Mouse (Mus musculus) intestine, postnatal 0 days (tissue): ENCODE data around the gene Mtg1. TPM values are rescaled to one million over a fixed set of nuclear protein-coding genes. Genes with fewer than 3 reads are reported as not detected.

ENCODE experiments used
- ATAC-seq: fragments of 200-750 bp; cut with Nextera tagmentation; 2 replicates; pipeline ENCODE4 v1.8.0; 2017; ENCODE audit warnings: mild to moderate bottlenecking, moderate TSS enrichment, moderate library complexity
- H3K27ac ChIP-seq: fragments of 300-500 bp; sonication (generic); 2 replicates; pipeline ENCODE4 v1.5.1; 2014; ENCODE audit warnings: mild to moderate bottlenecking, low read depth, low read length, moderate library complexity
- H3K27me3 ChIP-seq: fragments of 300-500 bp; sonication (generic); replicated peaks from 2 replicates; pipeline ENCODE4 v1.6.1; 2014; ENCODE audit warnings: low read length, mixed read lengths; ENCODE audit not compliant: control insufficient read depth, insufficient read depth
- H3K36me3 ChIP-seq: fragments of 300-500 bp; sonication (generic); 2 replicates; pipeline ENCODE4 v1.6.1; 2014; ENCODE audit warnings: mild to moderate bottlenecking, moderate library complexity; ENCODE audit not compliant: control insufficient read depth, insufficient read depth
- H3K4me1 ChIP-seq: fragments of 300-500 bp; sonication (generic); replicated peaks from 2 replicates; pipeline ENCODE4 v1.6.1; 2014; ENCODE audit warnings: antibody characterized with exemption, low read length, mixed read lengths; ENCODE audit not compliant: control insufficient read depth, insufficient read depth
- H3K4me2 ChIP-seq: fragments of 300-500 bp; sonication (generic); replicated peaks from 2 replicates; pipeline ENCODE4 v1.6.1; 2014; ENCODE audit warnings: low read depth, mild to moderate bottlenecking, moderate library complexity
- H3K4me3 ChIP-seq: fragments of 300-500 bp; sonication (generic); 2 replicates; pipeline ENCODE4 v1.5.1; 2014; ENCODE audit warnings: low read depth, low read length
- H3K9ac ChIP-seq: fragments of 300-500 bp; sonication (generic); 2 replicates; pipeline ENCODE4 v1.6.1; 2014; ENCODE audit warnings: mild to moderate bottlenecking, low read depth, low read length
- H3K9me3 ChIP-seq: fragments of 300-500 bp; sonication (generic); 2 replicates; pipeline ENCODE4 v1.6.1; 2016; ENCODE audit warnings: mixed run types; ENCODE audit not compliant: control insufficient read depth
- CTCF ChIP-seq: sonication (generic); IDR thresholded peaks from 2 replicates; pipeline ENCODE4 v1.5.1; 2016; ENCODE audit warnings: low read depth, mild to moderate bottlenecking, control low read depth, antibody characterized with exemption, moderate library complexity
- WGBS: fragments of 180-500 bp; shearing (Covaris S2); extraction: QIAGEN DNeasy Blood & Tissue Kit; methylation state at CpG from one replicate; pipeline ENCODE4 v1.1.7; 2014; 5-methylcytosine and 5-hydroxymethylcytosine counted together
- polyA plus RNA-seq: library from polyadenylated mRNA; unstranded; fragments of >200 nt; fragmentation: Nextera tagmentation; extraction: Ambion mirVana; gene quantifications from 2 replicates; pipeline ENCODE4 v1.2.1, GENCODE M21; 2015

Gene Mtg1
- polyA plus RNA-seq, 1 experiment from 2014 or later: 15.7 TPM

DNA sequence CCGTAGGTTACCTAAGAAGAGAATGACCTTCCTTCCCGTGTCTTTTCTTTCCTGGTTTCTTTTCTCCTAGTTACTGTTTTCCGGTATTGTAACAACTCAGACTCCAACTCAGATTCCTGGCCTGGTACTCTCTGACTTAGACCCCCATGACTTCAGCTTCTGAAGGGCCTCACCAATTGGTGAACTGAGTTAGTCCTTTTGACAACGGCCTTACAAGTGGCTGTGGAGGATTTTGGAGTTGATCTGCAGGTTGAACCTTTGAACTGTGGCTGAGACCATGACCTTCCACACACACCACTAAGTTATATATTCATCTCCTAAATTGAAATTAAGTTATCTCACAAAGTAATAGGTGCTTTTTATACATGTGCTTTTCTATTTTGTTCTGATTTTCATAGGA, 46.8 kb downstream of the Mtg1 start:
- Histone ChIP-seq H3K9me3 (no peaks in the 10 kb centered on the region), H3K4me1 (no peaks in the 10 kb centered on the region), H3K9ac (no peak overlapping the region), H3K27ac (no peak overlapping the region), H3K4me3 (no peak overlapping the region), H3K4me2 (no peak overlapping the region), H3K36me3 (no peaks in the 10 kb centered on the region), H3K27me3 (no peaks in the 10 kb centered on the region)
- 82% methylated on average over 4 of the region's 4 CpGs for WGBS
- TF ChIP-seq CTCF: no peak
- no peak for ATAC-seq

DNA sequence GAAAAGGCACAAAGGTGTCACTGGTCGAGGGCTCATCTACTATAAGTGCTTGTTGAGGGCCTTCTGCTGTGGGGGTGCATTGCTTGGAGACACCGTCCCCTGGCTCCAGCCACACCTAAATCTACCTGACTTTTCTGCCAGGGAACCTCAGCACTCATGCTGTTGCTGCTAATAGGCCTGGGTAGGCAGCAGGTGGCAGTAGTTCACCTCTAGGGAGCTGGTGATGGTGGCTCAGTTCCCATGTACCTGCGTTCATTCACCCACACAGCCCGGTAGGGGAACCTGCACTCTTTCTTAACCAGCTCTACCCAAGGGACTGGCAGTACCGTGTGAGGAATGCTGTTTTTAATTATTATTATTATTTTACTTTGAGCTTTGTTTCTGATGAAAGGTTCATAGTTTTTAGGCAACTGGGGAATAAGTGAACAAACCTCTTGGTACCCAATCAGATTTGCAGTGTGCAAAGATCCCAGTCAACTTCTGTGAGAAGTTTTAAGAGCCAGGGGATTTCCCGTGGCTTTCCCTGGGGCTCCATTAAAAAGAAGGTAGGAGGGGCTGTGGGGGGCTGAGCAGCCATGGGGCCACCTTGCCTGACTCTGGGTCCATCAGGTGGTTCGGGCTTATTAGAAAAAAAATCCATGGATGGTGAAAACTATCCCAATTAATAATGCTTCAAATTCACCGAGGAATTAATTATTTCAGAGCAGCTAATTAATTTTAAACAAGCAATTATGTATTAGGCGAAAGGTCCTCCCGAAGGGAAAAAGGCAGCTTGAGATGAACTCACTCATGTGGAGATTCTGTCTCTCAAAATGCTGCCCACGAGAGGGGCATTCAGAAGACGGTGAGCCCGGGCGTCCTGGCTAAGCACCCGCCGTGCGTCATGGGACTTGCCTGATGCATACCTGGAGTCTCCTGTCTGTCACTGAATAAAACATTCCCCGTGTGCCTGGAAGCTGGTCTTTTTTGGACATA, 49.6 kb downstream of the Mtg1 start:
- Histone ChIP-seq H3K4me2 (no peak overlapping the region), H3K9me3 (no peaks in the 10 kb centered on the region), H3K36me3 (no peaks in the 10 kb centered on the region), H3K27ac (no peak overlapping the region), H3K27me3 (no peaks in the 10 kb centered on the region), H3K4me3 (no peak overlapping the region), H3K9ac (no peak overlapping the region), H3K4me1 (no peaks in the 10 kb centered on the region)
- no peak for ATAC-seq
- 63% methylated on average over 18 of the region's 18 CpGs for WGBS
- peak; percentile 72 for TF ChIP-seq CTCF

DNA sequence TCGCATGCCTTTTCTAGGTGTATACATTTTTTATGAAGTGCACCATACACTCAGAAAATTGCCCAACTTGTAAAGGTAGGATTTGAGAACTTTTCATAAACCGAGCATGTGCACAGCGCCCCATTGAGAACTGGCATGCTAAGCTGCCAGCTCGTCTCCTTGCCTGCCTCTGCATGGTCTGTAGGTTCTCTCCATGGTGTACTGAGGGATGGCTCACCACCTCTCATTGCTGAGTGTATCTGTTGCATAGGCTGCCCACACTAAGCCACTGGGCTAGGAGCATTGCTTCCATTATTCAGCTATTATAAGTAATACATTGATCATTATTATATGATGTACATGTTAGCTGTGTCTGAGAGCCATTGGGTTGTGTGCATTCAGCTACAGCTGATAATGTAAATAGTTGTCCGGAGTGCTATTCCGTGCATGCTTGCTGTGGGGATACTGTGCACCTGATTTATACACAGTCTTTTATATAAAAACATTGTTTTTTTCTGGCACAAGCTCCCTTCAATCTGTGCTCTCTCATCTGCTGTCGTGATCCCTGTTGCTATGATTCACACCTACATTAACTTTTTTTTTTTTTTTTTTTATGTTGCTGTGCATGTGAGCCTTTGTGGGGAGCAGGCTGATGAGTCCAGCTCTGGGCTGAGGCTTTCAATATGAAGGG, 50.5 kb downstream of the Mtg1 start:
- no peak for ATAC-seq
- no peaks in the 10 kb centered on the region for H3K27me3 ChIP-seq
- H3K4me3 ChIP-seq: no peak overlapping the region
- H3K36me3 ChIP-seq: no peaks in the 10 kb centered on the region
- no peak overlapping the region for H3K4me2 ChIP-seq
- H3K9ac ChIP-seq: no peak overlapping the region
- H3K4me1 ChIP-seq: no peaks in the 10 kb centered on the region
- H3K27ac ChIP-seq: no peak overlapping the region
- no peak for TF ChIP-seq CTCF
- WGBS: 82% methylated on average over 7 of the region's 7 CpGs
- H3K9me3 ChIP-seq: no peaks in the 10 kb centered on the region

DNA sequence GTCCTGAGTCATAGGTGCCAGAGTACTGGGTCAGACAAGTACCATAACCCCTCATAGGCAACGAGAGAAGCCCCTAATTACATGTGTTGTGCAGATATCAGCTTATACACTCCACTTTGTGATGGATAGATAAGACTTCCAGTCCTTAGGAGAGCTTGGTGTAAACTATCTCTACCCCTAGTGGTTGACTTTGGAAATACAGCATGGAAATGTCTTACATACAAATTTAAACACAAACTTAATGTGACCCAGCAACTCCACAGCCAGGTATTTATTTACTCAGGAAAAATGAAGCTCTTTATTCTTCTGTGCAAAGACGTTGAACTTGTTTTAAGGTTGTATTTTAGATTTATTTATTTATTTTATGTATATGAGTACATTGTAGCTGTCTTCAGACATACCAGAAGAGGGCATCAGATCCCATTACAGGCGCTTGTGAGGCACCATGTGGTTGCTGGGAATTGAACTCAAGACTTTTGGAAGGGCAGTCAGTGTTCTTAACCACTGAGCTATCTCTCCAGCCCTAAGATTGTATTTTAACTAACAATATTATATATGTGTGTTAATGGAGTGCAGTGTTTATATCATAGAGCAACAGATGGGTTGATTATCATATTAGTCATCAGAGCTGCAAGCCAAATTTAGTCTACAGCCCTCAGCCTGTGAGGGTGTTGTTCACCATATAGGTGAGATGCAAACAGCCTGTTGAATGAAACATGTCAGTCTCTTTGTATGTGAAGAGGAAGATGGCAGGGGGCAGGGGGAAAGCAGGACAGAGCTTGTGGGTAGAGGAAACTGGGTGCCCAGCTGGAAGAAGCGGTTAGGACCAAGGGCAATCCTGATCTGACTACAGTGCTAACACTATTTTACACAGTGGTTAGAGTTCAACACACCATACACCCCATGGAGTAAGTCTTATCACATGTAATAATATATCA, 51.3 kb downstream of the Mtg1 start:
- ATAC-seq: no peak
- no peak overlapping the region for H3K4me2 ChIP-seq
- WGBS: 56% methylated on average over 4 of the region's 4 CpGs
- no peak overlapping the region for H3K4me3 ChIP-seq
- H3K27me3 ChIP-seq: no peaks in the 10 kb centered on the region
- no peak overlapping the region for H3K9ac ChIP-seq
- H3K27ac ChIP-seq: no peak overlapping the region
- no peaks in the 10 kb centered on the region for H3K4me1 ChIP-seq
- no peaks in the 10 kb centered on the region for H3K9me3 ChIP-seq
- no peaks in the 10 kb centered on the region for H3K36me3 ChIP-seq
- TF ChIP-seq CTCF: peak; percentile 61

DNA sequence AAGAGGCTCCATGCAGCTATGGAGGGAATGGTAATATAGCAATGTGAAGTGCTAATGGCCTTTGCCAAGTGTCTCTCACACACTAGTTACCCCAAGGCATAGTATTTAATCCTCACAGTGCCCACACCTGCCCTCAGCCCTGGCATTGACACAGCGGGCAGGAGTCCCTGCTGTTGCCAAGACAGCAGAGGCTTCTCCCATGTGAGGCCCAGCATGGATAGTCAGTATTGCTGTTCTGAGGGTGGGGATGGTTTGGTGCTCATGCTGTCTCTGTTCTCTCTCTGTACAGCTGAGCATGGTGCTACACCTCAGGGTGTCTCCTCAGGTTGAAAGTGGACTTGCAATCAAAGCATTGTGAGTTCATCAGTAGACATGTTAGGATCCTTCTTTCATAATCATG, 53.1 kb downstream of the Mtg1 start:
- WGBS: 87% methylated on average over 1 of the region's 1 CpGs
- TF ChIP-seq CTCF: no peak

More for the DNA sequence above, 53.1 kb downstream of the Mtg1 start:
- Histone ChIP-seq H3K27ac (no peak overlapping the region), H3K9ac (no peak overlapping the region), H3K36me3 (no peaks in the 10 kb centered on the region), H3K9me3 (no peaks in the 10 kb centered on the region), H3K4me3 (no peak overlapping the region), H3K4me1 (no peaks in the 10 kb centered on the region), H3K4me2 (no peak overlapping the region), H3K27me3 (no peaks in the 10 kb centered on the region)
- ATAC-seq: no peak
